Mouse (Mus musculus): ENCODE results near the gene Spg7. TPM values are rescaled to one million over a fixed set of nuclear protein-coding genes. Genes with fewer than 3 reads are reported as not detected.
A peak's percentile ranks its signal among the peaks of the same experiment; 100 is the strongest.
"Not testable (repeated sequence)": the region's sequence is repeated elsewhere in the genome, so short reads cannot be mapped to it uniquely, and the experiment has no call there.

Gene Spg7
- polyA plus RNA-seq, 1 experiment = 173 TPM

DNA sequence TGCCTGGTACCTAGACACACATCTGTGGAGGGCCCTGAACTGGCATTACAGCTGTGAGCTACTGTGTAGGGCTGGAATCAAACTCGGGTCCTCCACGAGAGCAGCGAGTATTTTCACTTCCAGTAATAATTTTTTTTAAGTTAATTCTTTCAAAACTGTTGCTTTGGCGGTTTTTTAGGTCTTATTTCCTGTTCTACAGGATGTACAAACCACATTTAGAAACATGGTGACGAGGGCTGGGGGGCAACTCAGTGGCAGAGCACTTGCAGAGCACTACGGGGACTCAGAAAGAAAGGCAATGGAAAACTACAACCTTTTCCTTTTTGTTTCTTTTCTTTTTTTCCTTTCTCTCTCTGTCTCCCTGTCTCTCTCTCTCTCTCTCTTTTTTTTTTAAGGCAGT, 28.6 kb upstream of the Spg7 start:
- Histone ChIP-seq H3K4me1 (ENCODE audit: control insufficient read depth, insufficient read depth, insufficient read length, low read length) (peaks cover 30% of the 10 kb centered on the region), H3K4me3 (ENCODE audit: insufficient read depth, low read depth, low read length) (no peak overlapping the region), H3K27ac (replicated peaks; ENCODE audit: low read depth, low read length) (peak overlapping the region; percentile 26)

DNA sequence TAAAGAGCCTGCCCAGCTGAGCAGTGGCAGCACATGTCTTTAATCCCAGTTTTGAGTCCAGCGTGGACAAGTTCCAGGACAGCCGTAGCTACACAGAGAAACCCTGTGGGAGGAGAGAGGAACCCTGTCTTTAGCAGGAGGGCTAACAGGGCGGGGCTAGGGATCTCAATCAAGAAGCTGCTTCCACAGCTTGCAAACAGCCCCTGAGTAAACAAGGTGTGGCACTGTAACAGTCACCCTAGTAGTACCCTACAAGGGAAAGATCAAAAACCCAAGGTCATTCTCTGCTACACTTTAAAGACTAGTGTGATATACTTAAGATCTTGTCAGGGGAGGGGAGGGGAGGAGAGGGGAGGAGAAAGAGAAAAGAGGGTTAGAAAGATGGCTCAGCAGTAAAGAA, 25.8 kb upstream of the Spg7 start:
- peaks cover 35% of the 10 kb centered on the region for H3K4me1 ChIP-seq (ENCODE audit: control insufficient read depth, insufficient read depth, insufficient read length, low read length)
- no peak overlapping the region for H3K4me3 ChIP-seq (ENCODE audit: insufficient read depth, low read depth, low read length)
- no peak overlapping the region for H3K27ac ChIP-seq (replicated peaks; ENCODE audit: low read depth, low read length)

DNA sequence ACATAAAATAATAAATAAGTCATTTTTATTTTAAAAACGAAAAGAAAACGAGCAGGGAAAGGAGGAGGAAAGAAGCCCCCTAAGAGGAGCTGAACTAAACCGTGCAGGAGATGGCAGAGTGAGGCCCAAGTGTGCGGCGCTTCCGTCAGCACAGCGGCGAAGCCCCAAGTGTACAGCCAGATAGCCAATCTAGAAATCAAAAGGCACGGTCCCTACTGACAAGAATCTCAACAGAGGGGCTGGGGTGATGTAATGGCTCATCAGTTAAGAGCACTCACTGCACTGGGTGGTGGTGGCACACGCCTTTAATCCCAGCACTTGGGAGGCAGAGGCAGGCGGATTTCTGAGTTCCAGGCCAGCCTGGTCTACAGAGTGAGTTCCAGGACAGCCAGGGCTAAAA, 25.3 kb upstream of the Spg7 start:
- Histone ChIP-seq H3K27ac (replicated peaks; ENCODE audit: low read depth, low read length) (no peak overlapping the region), H3K4me1 (ENCODE audit: control insufficient read depth, insufficient read depth, insufficient read length, low read length) (peaks cover 33% of the 10 kb centered on the region), H3K4me3 (ENCODE audit: insufficient read depth, low read depth, low read length) (no peak overlapping the region)

DNA sequence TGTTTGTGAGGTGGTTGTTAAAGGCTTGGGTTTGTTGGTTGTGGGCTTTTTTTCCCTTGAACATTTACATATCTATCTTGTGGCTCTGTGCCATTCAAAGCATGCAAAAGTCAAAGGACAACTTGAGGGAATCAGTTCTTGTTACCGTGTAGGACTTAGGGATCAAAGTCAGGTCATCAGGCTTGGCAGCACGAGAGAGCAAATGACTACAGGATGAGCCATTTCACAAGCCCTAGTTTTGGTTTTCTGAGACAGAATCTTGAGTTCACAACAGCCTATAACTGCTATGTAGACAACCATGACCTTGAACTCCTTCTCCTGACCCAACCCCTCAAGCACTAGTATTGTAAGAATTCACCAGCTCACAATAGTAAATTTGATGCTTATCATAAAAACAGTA, 24.4 kb upstream of the Spg7 start:
- 0 out of 2 replicates have a peak overlapping the region, but pooled peaks have one; percentile 15 for H3K27ac ChIP-seq (replicated peaks; ENCODE audit: low read depth, low read length)
- peaks cover 32% of the 10 kb centered on the region for H3K4me1 ChIP-seq (ENCODE audit: control insufficient read depth, insufficient read depth, insufficient read length, low read length)

DNA sequence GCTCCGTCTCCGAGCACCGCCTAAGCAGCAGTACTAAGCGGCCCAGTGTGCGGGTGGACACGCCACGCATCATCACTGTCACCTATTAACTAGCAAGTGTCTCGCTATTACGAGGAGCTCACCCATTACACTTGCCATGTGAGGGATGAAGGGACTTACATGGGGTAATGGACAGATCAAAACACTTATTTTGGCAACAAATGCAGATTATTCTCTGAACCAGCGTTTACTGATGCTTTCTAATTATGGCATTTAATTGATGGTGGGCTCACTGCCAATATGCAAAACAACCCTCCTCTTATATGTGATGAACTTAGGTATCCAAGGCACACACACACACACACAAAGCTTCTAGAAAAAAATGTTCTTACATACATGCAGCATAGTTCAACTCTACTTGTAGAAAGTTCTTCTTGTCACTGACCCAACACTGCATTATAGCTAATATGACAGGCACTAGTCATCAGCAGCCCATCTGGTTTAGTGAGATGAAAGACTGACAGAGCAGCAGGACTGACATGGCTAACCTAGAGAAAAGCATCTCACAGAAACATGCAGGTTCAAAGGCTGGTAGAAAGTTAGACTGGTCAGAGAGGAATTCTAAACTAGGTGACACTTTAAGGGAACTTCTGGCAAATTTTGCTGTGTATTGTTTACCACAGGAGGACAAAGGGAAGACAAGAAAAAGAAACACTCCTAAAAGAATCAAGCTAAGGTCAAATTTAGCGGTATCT, 23.2 kb upstream of the Spg7 start:
- Histone ChIP-seq H3K4me3 (ENCODE audit: insufficient read depth, low read depth, low read length) (no peak overlapping the region), H3K27ac (replicated peaks; ENCODE audit: low read depth, low read length) (no peak overlapping the region), H3K4me1 (ENCODE audit: control insufficient read depth, insufficient read depth, insufficient read length, low read length) (peaks cover 27% of the 10 kb centered on the region)

More for the DNA sequence above, 24.4 kb upstream of the Spg7 start:
- H3K4me3 ChIP-seq (ENCODE audit: insufficient read depth, low read depth, low read length) = no peak overlapping the region

DNA sequence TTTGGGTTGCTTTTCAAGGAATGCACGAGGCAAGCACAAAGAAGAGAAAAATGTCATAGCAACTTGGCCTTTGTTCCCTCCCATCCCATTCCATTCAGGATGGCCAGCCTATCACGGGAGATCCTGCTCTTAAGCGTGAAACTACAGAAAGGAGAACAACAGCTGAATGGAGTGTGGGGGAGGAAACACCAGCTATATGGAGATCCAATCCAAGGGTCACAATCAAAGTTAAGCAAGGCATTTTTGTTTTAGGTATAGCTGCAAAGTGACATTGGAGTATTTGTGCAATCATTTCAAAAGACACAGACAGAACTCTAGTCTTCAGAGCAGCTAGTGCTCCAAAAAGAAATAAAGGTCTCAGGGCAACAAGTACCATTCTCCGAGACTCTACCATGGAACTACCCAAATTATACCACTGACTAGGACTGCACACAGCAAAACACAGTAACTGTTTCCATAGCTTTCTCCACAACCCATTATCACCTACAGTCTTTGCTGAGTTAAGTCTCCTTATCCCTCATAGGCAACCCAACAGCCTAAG, 22.6 kb upstream of the Spg7 start:
- H3K4me3 ChIP-seq (ENCODE audit: insufficient read depth, low read depth, low read length) = no peak overlapping the region
- H3K27ac ChIP-seq (replicated peaks; ENCODE audit: low read depth, low read length) = no peak overlapping the region
- H3K4me1 ChIP-seq (ENCODE audit: control insufficient read depth, insufficient read depth, insufficient read length, low read length) = peaks cover 22% of the 10 kb centered on the region

DNA sequence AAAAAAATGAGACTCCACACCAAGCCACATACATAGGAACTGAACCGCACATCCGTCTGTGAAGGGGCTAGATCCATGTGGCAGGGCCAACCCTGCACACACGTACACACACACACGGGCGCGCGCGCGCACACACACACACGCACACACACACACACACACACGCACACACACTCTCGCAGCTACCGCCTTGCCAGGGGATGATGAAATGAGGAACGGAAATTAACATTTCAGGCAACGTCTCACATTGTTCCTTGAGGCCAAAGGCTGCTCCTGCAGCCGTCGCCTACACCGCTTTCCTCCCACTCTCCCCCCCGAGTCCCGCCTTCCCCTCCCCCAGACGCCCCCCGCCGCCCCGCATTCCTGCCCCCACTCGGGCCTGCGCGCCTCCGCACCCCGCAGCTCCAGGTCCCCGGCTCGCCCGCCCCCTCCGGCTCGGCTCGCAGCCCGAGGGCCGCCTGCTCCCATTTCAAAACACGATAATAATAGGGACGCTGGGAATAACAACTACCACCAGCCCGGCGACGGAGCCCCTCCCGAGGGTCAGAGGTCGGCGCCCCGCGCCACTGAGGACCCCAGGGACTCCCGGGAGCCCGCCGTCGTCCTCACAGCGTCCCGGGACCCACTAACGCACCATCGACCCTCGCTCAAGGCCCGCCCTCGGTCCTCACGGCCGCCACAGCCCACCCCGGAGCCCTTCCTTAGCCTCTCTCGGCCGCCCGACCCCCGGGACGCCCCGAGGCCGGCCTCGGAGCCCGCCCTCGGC, 21.6 kb upstream of the Spg7 start:
- Histone ChIP-seq H3K4me3 (ENCODE audit: insufficient read depth, low read depth, low read length) (peak overlapping the region; percentile 97), H3K27ac (replicated peaks; ENCODE audit: low read depth, low read length) (peak overlapping the region; percentile 91), H3K4me1 (ENCODE audit: control insufficient read depth, insufficient read depth, insufficient read length, low read length) (peaks cover 20% of the 10 kb centered on the region)

DNA sequence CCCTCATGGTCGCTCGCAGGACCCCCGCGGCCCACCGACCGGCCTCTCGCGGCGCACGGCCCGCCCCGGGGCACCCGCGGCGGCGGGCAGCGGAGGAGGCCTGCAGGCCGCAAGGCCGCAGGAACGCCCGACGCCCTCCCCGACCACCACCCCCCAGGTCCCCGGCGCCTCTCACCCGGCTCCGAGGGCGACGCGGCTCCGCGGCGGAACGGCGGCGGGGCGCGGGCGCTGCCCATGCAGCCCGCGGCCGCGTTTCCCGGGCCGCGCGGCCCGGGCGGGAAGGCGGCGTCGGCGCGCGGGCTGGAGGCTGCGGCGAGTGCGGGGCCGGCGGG, 21.0 kb upstream of the Spg7 start:
- Histone ChIP-seq H3K4me3 (ENCODE audit: insufficient read depth, low read depth, low read length) (peak overlapping the region; percentile 97), H3K4me1 (ENCODE audit: control insufficient read depth, insufficient read depth, insufficient read length, low read length) (peaks cover 20% of the 10 kb centered on the region), H3K27ac (replicated peaks; ENCODE audit: low read depth, low read length) (peak overlapping the region; percentile 91)

DNA sequence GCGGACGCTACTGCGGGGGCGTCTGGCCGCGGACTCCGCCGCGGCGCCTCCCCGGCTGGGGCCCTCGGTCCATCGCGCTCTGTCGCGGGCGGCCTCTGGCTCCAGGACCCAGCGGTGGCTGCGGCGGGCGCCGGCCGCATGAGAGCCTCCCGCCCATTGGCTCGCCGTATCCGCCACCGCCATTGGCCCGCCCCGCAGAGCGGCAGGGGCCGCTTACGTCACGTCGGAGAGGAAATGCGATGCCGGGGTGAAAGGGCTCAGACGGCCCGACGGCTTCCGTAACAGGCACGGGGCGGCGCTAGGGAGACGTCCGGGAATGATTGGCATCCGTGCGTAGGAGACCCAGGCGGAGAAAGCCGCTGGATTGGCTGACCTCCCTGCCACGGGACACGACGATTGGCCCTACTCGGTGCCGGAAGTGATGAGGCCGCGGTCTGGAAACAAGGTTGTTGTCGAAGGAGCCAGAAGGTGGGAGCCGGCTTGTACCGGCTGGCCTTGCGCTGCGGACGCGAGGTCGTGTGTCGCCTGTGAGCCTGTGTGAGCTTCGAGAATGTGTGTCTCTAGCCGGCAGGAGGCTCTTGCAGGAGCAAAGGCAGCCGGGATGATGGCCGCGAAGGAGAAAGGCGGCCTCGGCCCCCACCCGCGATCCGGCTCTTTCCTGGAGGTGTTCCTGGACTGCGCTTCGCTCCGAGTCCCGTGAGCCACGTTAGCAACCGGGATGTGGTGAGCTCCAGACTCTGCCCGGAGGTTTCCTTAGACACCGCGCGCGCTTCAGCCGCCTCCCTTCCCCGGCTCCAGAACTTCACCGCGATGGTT, 20.4 kb upstream of the Spg7 start, which contains the start of gene Ankrd11:
TSS of gene Ankrd11 (minus strand) at position 120 of the 816 bp plus-strand sequence.
- peak within 1 kb of the TSS; percentile 95 for H3K27ac ChIP-seq (replicated peaks; ENCODE audit: low read depth, low read length)
- peaks cover 20% of the 10 kb centered on the region for H3K4me1 ChIP-seq (ENCODE audit: control insufficient read depth, insufficient read depth, insufficient read length, low read length)
- H3K4me3 ChIP-seq (ENCODE audit: insufficient read depth, low read depth, low read length) = peak within 1 kb of the TSS; percentile 97

DNA sequence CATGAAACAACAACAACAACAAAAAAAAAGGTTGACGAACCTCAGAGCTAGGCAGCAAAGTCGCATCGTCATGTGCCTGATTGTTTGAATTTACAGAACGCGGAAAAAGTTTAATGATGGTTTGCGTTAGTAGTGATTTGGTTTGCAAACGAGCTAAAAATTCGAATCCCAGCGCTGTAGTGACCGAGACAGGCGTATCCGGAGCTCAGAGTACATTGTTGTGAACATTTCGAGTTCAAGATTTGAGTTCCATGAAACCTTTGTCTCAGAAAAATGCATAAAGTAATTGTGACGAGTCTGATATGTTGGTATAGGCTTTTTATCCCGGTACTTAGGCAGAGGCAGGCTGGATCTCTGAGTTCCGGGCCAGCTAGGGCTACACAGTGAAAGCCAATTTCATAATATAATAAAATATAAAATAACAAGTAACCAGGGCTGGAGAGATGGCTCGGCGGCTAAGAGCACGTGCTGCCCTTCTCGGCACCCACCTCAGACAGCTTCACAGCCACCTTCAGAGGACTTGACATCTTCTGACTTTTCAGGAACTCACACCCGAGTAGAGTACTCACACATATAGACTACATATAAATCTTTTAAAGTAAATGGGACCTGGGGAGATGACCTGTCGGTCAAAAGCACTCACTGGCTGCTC, 19.6 kb upstream of the Spg7 start:
- Histone ChIP-seq H3K4me1 (ENCODE audit: control insufficient read depth, insufficient read depth, insufficient read length, low read length) (peaks cover 18% of the 10 kb centered on the region), H3K27ac (replicated peaks; ENCODE audit: low read depth, low read length) (peak overlapping the region; percentile 95), H3K4me3 (ENCODE audit: insufficient read depth, low read depth, low read length) (peak overlapping the region; percentile 77)

DNA sequence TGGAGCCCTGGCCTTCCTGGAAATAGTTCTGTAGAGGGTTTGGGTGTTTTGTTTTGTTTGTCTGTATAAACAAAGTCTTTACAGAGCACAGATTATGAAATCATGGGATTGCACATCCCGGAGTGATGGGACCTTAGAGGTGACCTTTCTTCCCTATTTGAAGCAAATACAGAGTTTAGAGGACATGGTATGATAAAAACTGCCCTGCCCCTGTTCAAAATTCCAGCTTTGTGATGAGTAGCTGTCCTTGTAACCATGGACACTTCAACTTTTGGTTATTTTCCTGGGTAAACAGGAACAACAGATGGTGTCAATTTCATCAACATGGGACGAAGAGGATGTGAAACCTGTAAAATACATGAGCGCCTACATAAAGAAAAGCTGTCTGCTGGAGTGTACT, 18.8 kb upstream of the Spg7 start:
- peak overlapping the region; percentile 81 for H3K27ac ChIP-seq (replicated peaks; ENCODE audit: low read depth, low read length)
- no peak overlapping the region for H3K4me3 ChIP-seq (ENCODE audit: insufficient read depth, low read depth, low read length)
- peaks cover 15% of the 10 kb centered on the region for H3K4me1 ChIP-seq (ENCODE audit: control insufficient read depth, insufficient read depth, insufficient read length, low read length)

DNA sequence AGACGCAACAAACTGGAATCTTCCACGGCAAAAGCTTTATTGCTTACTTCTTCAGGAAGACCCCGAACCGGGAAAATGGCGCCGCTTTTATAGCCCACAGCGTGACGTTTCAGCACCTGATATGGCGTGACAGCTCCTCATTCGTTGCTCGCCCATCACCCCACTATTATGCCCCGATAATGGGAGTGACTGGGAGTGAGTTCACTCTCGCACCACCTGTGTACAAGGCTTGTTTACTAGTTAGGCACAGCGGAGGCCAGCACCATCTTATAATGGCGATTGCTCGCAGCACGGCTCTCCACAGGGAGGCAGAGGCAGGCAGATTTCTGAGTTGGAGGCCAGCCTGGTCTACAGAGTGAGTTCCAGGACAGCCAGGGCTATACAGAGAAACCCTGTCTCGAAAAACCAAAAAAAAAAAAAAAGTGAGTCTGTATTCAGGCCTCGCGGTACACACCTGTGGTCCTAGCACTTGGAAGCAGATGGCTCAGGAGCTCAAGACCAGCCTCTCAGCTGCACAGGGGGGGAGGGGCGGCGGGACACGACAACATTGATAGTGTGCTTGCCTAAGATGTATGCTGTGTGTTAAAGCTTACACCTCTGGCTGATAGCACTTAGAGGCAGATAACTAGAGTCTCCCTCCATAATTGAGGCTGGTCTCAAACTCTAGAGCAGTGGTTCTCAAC, 17.9 kb upstream of the Spg7 start:
- H3K4me1 ChIP-seq (ENCODE audit: control insufficient read depth, insufficient read depth, insufficient read length, low read length); H3K4me3 ChIP-seq (ENCODE audit: insufficient read depth, low read depth, low read length); H3K27ac ChIP-seq (replicated peaks; ENCODE audit: low read depth, low read length): not testable (repeated sequence)

DNA sequence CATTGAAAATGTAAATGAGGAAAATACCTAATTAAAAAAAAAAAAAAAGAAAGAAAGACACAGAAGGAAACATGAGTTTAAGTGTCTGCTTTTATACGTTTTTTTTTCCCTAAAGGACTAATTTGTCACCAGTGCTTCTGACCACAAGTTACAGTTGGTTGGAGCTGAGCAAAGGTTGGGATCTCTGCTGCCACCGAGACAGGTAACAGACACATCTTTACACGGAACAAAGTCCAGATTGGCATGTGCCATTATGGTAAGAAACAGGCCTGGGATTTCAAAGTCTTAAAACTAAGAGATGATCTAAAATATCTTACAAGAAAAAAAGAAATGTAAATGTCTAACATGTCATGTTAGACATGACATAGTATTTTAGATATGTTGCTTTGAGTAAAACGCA, 16.0 kb upstream of the Spg7 start:
- Histone ChIP-seq H3K4me3 (ENCODE audit: insufficient read depth, low read depth, low read length) (no peak overlapping the region), H3K4me1 (ENCODE audit: control insufficient read depth, insufficient read depth, insufficient read length, low read length) (peaks cover 3% of the 10 kb centered on the region; the same call in 1 of the 2 replicates), H3K27ac (replicated peaks; ENCODE audit: low read depth, low read length) (no peak overlapping the region)

DNA sequence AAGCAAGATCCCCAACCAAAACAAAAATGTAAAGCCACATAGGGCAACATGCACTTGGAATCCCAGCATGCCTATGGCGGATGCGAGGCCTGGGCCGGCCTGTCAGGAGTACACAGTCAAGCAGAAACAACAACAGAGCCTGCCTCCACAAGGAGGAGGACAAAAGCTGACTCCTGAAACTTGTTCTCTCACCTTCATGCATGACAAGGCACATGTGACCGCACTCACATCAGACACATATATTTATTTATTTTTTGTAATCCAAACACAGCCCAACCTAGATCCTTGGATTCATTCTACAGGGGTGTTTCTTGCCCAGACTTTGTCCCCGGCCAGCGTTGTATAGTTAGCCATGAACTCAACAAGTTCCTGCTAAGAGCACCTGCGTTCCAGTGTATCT, 14.9 kb upstream of the Spg7 start:
- no peak overlapping the region for H3K27ac ChIP-seq (replicated peaks; ENCODE audit: low read depth, low read length)
- no peak overlapping the region for H3K4me3 ChIP-seq (ENCODE audit: insufficient read depth, low read depth, low read length)

More for the DNA sequence above, 14.9 kb upstream of the Spg7 start:
- peaks cover 6% of the 10 kb centered on the region for H3K4me1 ChIP-seq (ENCODE audit: control insufficient read depth, insufficient read depth, insufficient read length, low read length)
